In the genomic region with DNA sequence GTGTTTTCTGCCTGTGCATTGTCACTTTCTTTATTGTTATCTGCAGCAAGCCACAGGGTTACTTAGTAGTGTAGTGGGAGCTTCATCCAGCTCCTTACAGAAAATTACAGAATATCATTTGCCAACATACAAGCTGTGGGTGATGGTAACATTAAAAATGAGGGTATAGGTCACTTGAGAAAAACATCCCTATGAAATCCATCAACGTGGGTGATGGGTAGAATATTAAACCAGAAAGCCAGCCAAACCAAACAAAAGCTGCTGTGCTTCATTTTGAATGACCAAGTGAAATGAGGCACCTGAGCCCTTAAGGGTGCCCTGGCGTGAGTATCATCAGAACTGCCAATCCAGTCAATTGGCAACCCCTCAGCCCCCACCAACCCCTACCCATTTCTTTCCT, we compare ENCODE assay signal across 21 mouse cellular contexts. TPM values are rescaled to one million over a fixed set of nuclear protein-coding genes. Genes with fewer than 3 reads are reported as not detected.
DNase-seq lines count a peak whose midpoint lies in the region; ATAC-seq and TF ChIP-seq lines count a peak whose summit lies in the region.
"Had no signal": no experiment of that assay in that cellular context is flagged by ENCODE, and none has a peak within 500 bp of the region (broad histone marks: within the 10 kb centered on the region; RNA-seq: fewer than 3 reads in every experiment).

No protein-coding gene starts in this region.

- no peak overlapping the region for H3K4me3 ChIP-seq in hindbrain, embryonic 13.5 days
- no peak overlapping the region for H3K4me3 ChIP-seq in hindbrain, embryonic 10.5 days
- no peak overlapping the region for H3K4me3 ChIP-seq in kidney, embryonic 15.5 days (replicated peaks)
- no peak overlapping the region for H3K4me3 ChIP-seq in liver, postnatal 0 days (ENCODE audit: low read depth, low read length)
- no peak overlapping the region for H3K4me3 ChIP-seq in hindbrain, postnatal 0 days (ENCODE audit: low read length)
- H3K4me3 ChIP-seq: embryonic facial prominence, embryonic 12.5 days; forebrain, embryonic 15.5 days; heart, embryonic 10.5 days had no signal

- TF ChIP-seq CTCF in liver, postnatal 0 days (IDR thresholded peaks at IDR 0.05; ENCODE audit: low read depth), result no peak
- TF ChIP-seq CTCF in hindbrain, postnatal 0 days (IDR thresholded peaks at IDR 0.05; ENCODE audit: low read depth), result no peak

- no peak for DNase-seq in hindbrain, embryonic 10.5 days (ENCODE audit: low spot score)
- DNase-seq in kidney, adult 8-10 months, result peak; percentile 1 to 3
- DNase-seq in liver, postnatal 0 days, result no peak
- no peak for DNase-seq in liver
- DNase-seq in hindbrain, postnatal 0 days (ENCODE audit: low spot score), result peak; percentile 1
- DNase-seq: adrenal gland, postnatal 10 days; B cell, adult 2 months; cerebellum, adult 11-12 months; cerebellum, adult 9-10 months; cerebellum, postnatal 25 days; gastrocnemius, postnatal 36 days; heart, adult 18-20 months; heart, postnatal 10 days; heart, postnatal 4 days had no signal

- 67% methylated on average over 2 of the region's 2 CpGs for WGBS in hindbrain, embryonic 13.5 days
- WGBS in hindbrain, embryonic 10.5 days, result 79% methylated on average over 2 of the region's 2 CpGs
- WGBS in kidney, embryonic 15.5 days, result 51% methylated on average over 2 of the region's 2 CpGs
- WGBS in liver, postnatal 0 days (ENCODE audit: insufficient replicate concordance), result 60% methylated on average over 2 of the region's 2 CpGs
- 55% methylated on average over 2 of the region's 2 CpGs for WGBS in hindbrain, postnatal 0 days

- no peak overlapping the region for H3K9ac ChIP-seq in hindbrain, embryonic 13.5 days
- no peak overlapping the region for H3K9ac ChIP-seq in kidney, embryonic 15.5 days
- no peak overlapping the region for H3K9ac ChIP-seq in liver, postnatal 0 days (replicated peaks)
- H3K9ac ChIP-seq in hindbrain, postnatal 0 days (replicated peaks; ENCODE audit: low read length), result no peak overlapping the region
- H3K9ac ChIP-seq: embryonic facial prominence, embryonic 12.5 days; forebrain, embryonic 15.5 days had no signal

- no peaks in the 10 kb centered on the region for H3K4me1 ChIP-seq in hindbrain, embryonic 13.5 days (replicated peaks)
- H3K4me1 ChIP-seq in hindbrain, embryonic 10.5 days (replicated peaks), result no peaks in the 10 kb centered on the region
- no peaks in the 10 kb centered on the region for H3K4me1 ChIP-seq in kidney, embryonic 15.5 days
- H3K4me1 ChIP-seq in liver, postnatal 0 days (ENCODE audit: insufficient read depth), result no peaks in the 10 kb centered on the region
- no peaks in the 10 kb centered on the region for H3K4me1 ChIP-seq in hindbrain, postnatal 0 days (ENCODE audit: insufficient read depth, low read length)
- H3K4me1 ChIP-seq: embryonic facial prominence, embryonic 12.5 days; forebrain, embryonic 15.5 days; heart, embryonic 10.5 days had no signal

- H3K27me3 ChIP-seq in hindbrain, embryonic 13.5 days, result no peaks in the 10 kb centered on the region
- no peaks in the 10 kb centered on the region for H3K27me3 ChIP-seq in hindbrain, embryonic 10.5 days (ENCODE audit: insufficient read depth, poor library complexity, severe bottlenecking)
- H3K27me3 ChIP-seq in kidney, embryonic 15.5 days, result no peaks in the 10 kb centered on the region
- no peaks in the 10 kb centered on the region for H3K27me3 ChIP-seq in liver, postnatal 0 days (ENCODE audit: insufficient read depth, low read length)
- H3K27me3 ChIP-seq in hindbrain, postnatal 0 days (ENCODE audit: insufficient read depth, low read length), result no peaks in the 10 kb centered on the region
- H3K27me3 ChIP-seq: embryonic facial prominence, embryonic 12.5 days; forebrain, embryonic 15.5 days had no signal

- no peak for ATAC-seq in hindbrain, embryonic 13.5 days (ENCODE audit: low FRiP score)
- no peak for ATAC-seq in kidney, embryonic 15.5 days (replicated peaks; ENCODE audit: low FRiP score)
- peak; percentile 51 for ATAC-seq in liver, postnatal 0 days
- ATAC-seq in hindbrain, postnatal 0 days, result no peak
- ATAC-seq: CD4-positive, CD25-positive, alpha-beta regulatory T cell, adult 4 months; forebrain, embryonic 15.5 days had no signal

- no peaks in the 10 kb centered on the region for H3K36me3 ChIP-seq in hindbrain, embryonic 13.5 days
- H3K36me3 ChIP-seq in hindbrain, embryonic 10.5 days, result no peaks in the 10 kb centered on the region
- no peaks in the 10 kb centered on the region for H3K36me3 ChIP-seq in kidney, embryonic 15.5 days
- H3K36me3 ChIP-seq in liver, postnatal 0 days (replicated peaks; ENCODE audit: insufficient read depth, low read length), result no peaks in the 10 kb centered on the region
- no peaks in the 10 kb centered on the region for H3K36me3 ChIP-seq in hindbrain, postnatal 0 days (ENCODE audit: insufficient read depth, low read length)
- H3K36me3 ChIP-seq: embryonic facial prominence, embryonic 12.5 days; forebrain, embryonic 15.5 days; G1E; heart, embryonic 10.5 days had no signal

- H3K4me2 ChIP-seq in hindbrain, embryonic 13.5 days, result no peak overlapping the region
- H3K4me2 ChIP-seq in kidney, embryonic 15.5 days, result no peak overlapping the region
- no peak overlapping the region for H3K4me2 ChIP-seq in liver, postnatal 0 days (ENCODE audit: low read depth, low read length)
- no peak overlapping the region for H3K4me2 ChIP-seq in hindbrain, postnatal 0 days (ENCODE audit: low read depth, low read length)
- H3K4me2 ChIP-seq: embryonic facial prominence, embryonic 12.5 days; forebrain, embryonic 15.5 days had no signal

- no peak for TF ChIP-seq EP300 in liver, postnatal 0 days (IDR thresholded peaks at IDR 0.05; ENCODE audit: low read depth)

- no peaks in the 10 kb centered on the region for H3K9me3 ChIP-seq in hindbrain, embryonic 13.5 days
- H3K9me3 ChIP-seq in hindbrain, embryonic 10.5 days, result no peaks in the 10 kb centered on the region
- H3K9me3 ChIP-seq in kidney, embryonic 15.5 days (replicated peaks), result no peaks in the 10 kb centered on the region
- H3K9me3 ChIP-seq in liver, postnatal 0 days (ENCODE audit: low read length), result no peaks in the 10 kb centered on the region
- no peaks in the 10 kb centered on the region for H3K9me3 ChIP-seq in hindbrain, postnatal 0 days (ENCODE audit: low read length)
- H3K9me3 ChIP-seq: embryonic facial prominence, embryonic 12.5 days; forebrain, embryonic 15.5 days; G1E; heart, embryonic 10.5 days had no signal

- H3K27ac ChIP-seq in hindbrain, embryonic 13.5 days, result 0 out of 2 replicates have a peak overlapping the region, but pooled peaks have one; percentile 10
- H3K27ac ChIP-seq in hindbrain, embryonic 10.5 days, result no peak overlapping the region
- no peak overlapping the region for H3K27ac ChIP-seq in kidney, embryonic 15.5 days
- H3K27ac ChIP-seq in liver, postnatal 0 days (ENCODE audit: low read depth), result no peak overlapping the region
- H3K27ac ChIP-seq in hindbrain, postnatal 0 days, result no peak overlapping the region
- H3K27ac ChIP-seq: embryonic facial prominence, embryonic 12.5 days; forebrain, embryonic 15.5 days; heart, embryonic 10.5 days had no signal

RNA-seq across cellular contexts. Expression of gene Slc7a14, which starts 58.1 kb away (rescaled TPM):
- 3.8 and 4.8 TPM in 2 replicates for polyA plus RNA-seq in hindbrain, embryonic 13.5 days (2015; fragmentation: Nextera tagmentation; extraction: Ambion mirVana)
- polyA plus RNA-seq in hindbrain, embryonic 10.5 days (2016; fragmentation: Nextera tagmentation; extraction: Ambion mirVana), result 0.55 and 0.76 TPM in 2 replicates
- 0.22 and 0.48 TPM in 2 replicates for polyA plus RNA-seq in kidney, embryonic 15.5 days (2015; fragmentation: Nextera tagmentation; extraction: Ambion mirVana)
- 0.05 TPM in 2 replicates for polyA plus RNA-seq in liver, postnatal 0 days (2015; fragmentation: Nextera tagmentation; extraction: Ambion mirVana)
- total RNA-seq in hindbrain, postnatal 0 days (2014; rRNA removed), result 20.9 and 23.6 TPM in 2 replicates
- polyA plus RNA-seq in hindbrain, postnatal 0 days (2015; fragmentation: Nextera tagmentation; extraction: Ambion mirVana), result 8.8 and 9.2 TPM in 2 replicates
- total RNA-seq: heart, adult 18-20 months had no signal
- polyA plus RNA-seq: CD4-positive, CD25-positive, alpha-beta regulatory T cell, adult 4 months; G1E had no signal

Comparison
In these comparisons a context has a peak if more than half of its experiments do, and no peak if none do; other contexts are left out.
1. DNase-seq: peak in kidney, adult 8-10 months (2 of 2) and hindbrain, postnatal 0 days (single experiment); none in hindbrain, embryonic 10.5 days (single experiment), liver, postnatal 0 days (single experiment) and liver (single experiment).